Mouse (Mus musculus): ENCODE data around the gene Nupl1. TPM values are rescaled to one million over a fixed set of nuclear protein-coding genes. Genes with fewer than 3 reads are reported as not detected.

Gene Nupl1
- total RNA-seq (2021), result not detected in 2 replicates
- long read RNA-seq, experiment 1, partial matches to known transcripts, result 3 of 3 reads
- long read RNA-seq, experiment 1, other reads (novel, unspliced or antisense), result 0 of 3 reads
- long read RNA-seq, experiment 2, partial matches to known transcripts, result 1 of 1 reads
- long read RNA-seq, experiment 2, other reads (novel, unspliced or antisense), result 0 of 1 reads

- DNase-seq, result peak; percentile 99
Observed at GRCm38 (mm10) chr14:60251281-60252003, at the start of gene Nupl1, which contains the start of gene Gm49336. Gene Nupl1 (minus strand): TSS chr14:60251431. Gene Gm49336 (minus strand): TSS chr14:60251507.

- DNase-seq, result no peak
Observed at GRCm38 (mm10) chr14:60301024-60301423, 49.8 kb upstream of the Nupl1 start.

- no peak for DNase-seq
Observed at GRCm38 (mm10) chr14:60300224-60300991, 49.2 kb upstream of the Nupl1 start.

- no peak for DNase-seq
Observed at GRCm38 (mm10) chr14:60295531-60295930, 44.3 kb upstream of the Nupl1 start.

- no peak for DNase-seq
Observed at GRCm38 (mm10) chr14:60290363-60290762, 39.1 kb upstream of the Nupl1 start.

- no peak for DNase-seq
Observed at GRCm38 (mm10) chr14:60286194-60286863, 35.1 kb upstream of the Nupl1 start.

GRCm38 (mm10) chr14:60275301-60276276, 24.4 kb upstream of the Nupl1 start:
- DNase-seq, result no peak

GRCm38 (mm10) chr14:60273346-60273745, 22.1 kb upstream of the Nupl1 start:
- no peak for DNase-seq

- DNase-seq, result no peak
Observed at GRCm38 (mm10) chr14:60269333-60269732, 18.1 kb upstream of the Nupl1 start.

- peak; percentile 96 for DNase-seq
Observed at GRCm38 (mm10) chr14:60264990-60265876, 14.0 kb upstream of the Nupl1 start, which contains the start of gene Mtmr6. Gene Mtmr6 (plus strand): TSS chr14:60265228.

- no peak for DNase-seq
Observed at GRCm38 (mm10) chr14:60262316-60262715, 11.1 kb upstream of the Nupl1 start.

- DNase-seq, result no peak
Observed at GRCm38 (mm10) chr14:60257851-60258250, 6.6 kb upstream of the Nupl1 start.

GRCm38 (mm10) chr14:60257101-60257500, 5.9 kb upstream of the Nupl1 start:
- no peak for DNase-seq

GRCm38 (mm10) chr14:60256356-60256755, 5.1 kb upstream of the Nupl1 start:
- DNase-seq, result peak; percentile 22

GRCm38 (mm10) chr14:60254774-60255173, 3.5 kb upstream of the Nupl1 start:
- no peak for DNase-seq

GRCm38 (mm10) chr14:60253466-60253865, 2.2 kb upstream of the Nupl1 start:
- no peak for DNase-seq

- peak; percentile 32 for DNase-seq
Observed at GRCm38 (mm10) chr14:60252004-60253000, 1.1 kb upstream of the Nupl1 start.

GRCm38 (mm10) chr14:60250879-60251278, 352 bp downstream of the Nupl1 start:
- no peak for DNase-seq

GRCm38 (mm10) chr14:60250366-60250765, 865 bp downstream of the Nupl1 start:
- DNase-seq, result no peak
